Mouse (Mus musculus): ENCODE results near the gene Gm20388. TPM values are rescaled to one million over a fixed set of nuclear protein-coding genes. Genes with fewer than 3 reads are reported as not detected.

Gene Gm20388
- polyA plus RNA-seq, 1 experiment from 2014 or later: not detected

GRCm38 (mm10) chr8:122550234-122550994 is 2639.8 kb downstream of the Gm20388 start:
- WGBS: 5% methylated on average over 52 of the region's 52 CpGs
- Histone ChIP-seq H3K27ac (ENCODE audit: low read depth, low read length) (peak overlapping the region; percentile 83), H3K4me1 (replicated peaks; ENCODE audit: control insufficient read depth, insufficient read depth, low read length) (peaks cover 7% of the 10 kb centered on the region; the same call in 1 of the 2 replicates), H3K4me2 (replicated peaks; ENCODE audit: low read depth) (peak overlapping the region; percentile 99), H3K27me3 (replicated peaks; ENCODE audit: control insufficient read depth, insufficient read depth, low read length) (no peaks in the 10 kb centered on the region), H3K4me3 (ENCODE audit: low read depth, low read length) (peak overlapping the region; percentile 73), H3K9me3 (ENCODE audit: control insufficient read depth) (no peaks in the 10 kb centered on the region), H3K9ac (ENCODE audit: low read depth, low read length) (peak overlapping the region; percentile 82), H3K36me3 (ENCODE audit: control insufficient read depth, insufficient read depth) (no peaks in the 10 kb centered on the region)
- peak; percentile 43 for ATAC-seq
- no peak for TF ChIP-seq CTCF (IDR thresholded peaks at IDR 0.05; ENCODE audit: low read depth)

GRCm38 (mm10) chr8:122550995-122551264 is 2640.3 kb downstream of the Gm20388 start:
- WGBS: under 1% methylated on average over 39 of the region's 43 CpGs
- H3K27me3 ChIP-seq (replicated peaks; ENCODE audit: control insufficient read depth, insufficient read depth, low read length): no peaks in the 10 kb centered on the region
- H3K9ac ChIP-seq (ENCODE audit: low read depth, low read length): peak overlapping the region; percentile 82
- peak overlapping the region; percentile 99 for H3K4me2 ChIP-seq (replicated peaks; ENCODE audit: low read depth)
- peaks cover 7% of the 10 kb centered on the region; the same call in 1 of the 2 replicates for H3K4me1 ChIP-seq (replicated peaks; ENCODE audit: control insufficient read depth, insufficient read depth, low read length)
- ATAC-seq: no peak
- no peaks in the 10 kb centered on the region for H3K9me3 ChIP-seq (ENCODE audit: control insufficient read depth)
- H3K27ac ChIP-seq (ENCODE audit: low read depth, low read length): peak overlapping the region; percentile 83
- no peak for TF ChIP-seq CTCF (IDR thresholded peaks at IDR 0.05; ENCODE audit: low read depth)
- peak overlapping the region; percentile 73 for H3K4me3 ChIP-seq (ENCODE audit: low read depth, low read length)
- H3K36me3 ChIP-seq (ENCODE audit: control insufficient read depth, insufficient read depth): no peaks in the 10 kb centered on the region

GRCm38 (mm10) chr8:122551265-122552051 is 2640.8 kb downstream of the Gm20388 start, which contains the start of gene Piezo1:
Gene Piezo1, minus strand, starts transcription at chr8:122551329.
- peak within 1 kb of the TSS; percentile 99 for H3K4me2 ChIP-seq (replicated peaks; ENCODE audit: low read depth)
- H3K27ac ChIP-seq (ENCODE audit: low read depth, low read length): peak within 1 kb of the TSS; percentile 83
- no peaks in the 10 kb centered on the region for H3K9me3 ChIP-seq (ENCODE audit: control insufficient read depth)
- peak within 1 kb of the TSS; percentile 82 for H3K9ac ChIP-seq (ENCODE audit: low read depth, low read length)
- peak; percentile 77 for ATAC-seq
- peak within 1 kb of the TSS; percentile 73 for H3K4me3 ChIP-seq (ENCODE audit: low read depth, low read length)
- WGBS: 11% methylated on average over 46 of the region's 56 CpGs
- peaks cover 7% of the 10 kb centered on the region; the same call in 1 of the 2 replicates for H3K4me1 ChIP-seq (replicated peaks; ENCODE audit: control insufficient read depth, insufficient read depth, low read length)
- H3K27me3 ChIP-seq (replicated peaks; ENCODE audit: control insufficient read depth, insufficient read depth, low read length): no peaks in the 10 kb centered on the region
- peak; percentile 100 for TF ChIP-seq CTCF (IDR thresholded peaks at IDR 0.05; ENCODE audit: low read depth)
- no peaks in the 10 kb centered on the region for H3K36me3 ChIP-seq (ENCODE audit: control insufficient read depth, insufficient read depth)

GRCm38 (mm10) chr8:122554786-122555185 is 2644.1 kb downstream of the Gm20388 start:
- 67% methylated on average over 6 of the region's 6 CpGs for WGBS
- no peaks in the 10 kb centered on the region for H3K9me3 ChIP-seq (ENCODE audit: control insufficient read depth)
- ATAC-seq: no peak

GRCm38 (mm10) chr8:122556030-122557009 is 2645.7 kb downstream of the Gm20388 start:
- H3K4me3 ChIP-seq (ENCODE audit: low read depth, low read length): no peak overlapping the region
- no peak for ATAC-seq
- no peaks in the 10 kb centered on the region for H3K9me3 ChIP-seq (ENCODE audit: control insufficient read depth)
- H3K36me3 ChIP-seq (ENCODE audit: control insufficient read depth, insufficient read depth): no peaks in the 10 kb centered on the region
- TF ChIP-seq CTCF (IDR thresholded peaks at IDR 0.05; ENCODE audit: low read depth): peak; percentile 36
- no peak overlapping the region; the same call in 1 of the 2 replicates for H3K9ac ChIP-seq (ENCODE audit: low read depth, low read length)
- H3K27me3 ChIP-seq (replicated peaks; ENCODE audit: control insufficient read depth, insufficient read depth, low read length): no peaks in the 10 kb centered on the region
- peak overlapping the region; percentile 57; the same call in 1 of the 2 replicates for H3K27ac ChIP-seq (ENCODE audit: low read depth, low read length)
- no peaks in the 10 kb centered on the region for H3K4me1 ChIP-seq (replicated peaks; ENCODE audit: control insufficient read depth, insufficient read depth, low read length)
- 60% methylated on average over 12 of the region's 12 CpGs for WGBS
- H3K4me2 ChIP-seq (replicated peaks; ENCODE audit: low read depth): no peak overlapping the region; the same call in 1 of the 2 replicates

More at GRCm38 (mm10) chr8:122554786-122555185, 2644.1 kb downstream of the Gm20388 start:
- Histone ChIP-seq H3K4me1 (replicated peaks; ENCODE audit: control insufficient read depth, insufficient read depth, low read length) (0 out of 2 replicates have a peak, but pooled peaks cover 4% of the 10 kb centered on the region), H3K4me2 (replicated peaks; ENCODE audit: low read depth) (no peak overlapping the region), H3K27ac (ENCODE audit: low read depth, low read length) (no peak overlapping the region), H3K4me3 (ENCODE audit: low read depth, low read length) (no peak overlapping the region), H3K27me3 (replicated peaks; ENCODE audit: control insufficient read depth, insufficient read depth, low read length) (no peaks in the 10 kb centered on the region), H3K9ac (ENCODE audit: low read depth, low read length) (no peak overlapping the region), H3K36me3 (ENCODE audit: control insufficient read depth, insufficient read depth) (no peaks in the 10 kb centered on the region)
- TF ChIP-seq CTCF (IDR thresholded peaks at IDR 0.05; ENCODE audit: low read depth): no peak
